Mouse (Mus musculus) mouse embryonic stem cell (cell line): Measurements from ENCODE around the gene Tbrg1.

Source experiments
- in situ Hi-C, 2 experiments: fragments of 300-500 bp; cut with MboI; formaldehyde crosslinking; loops; 1 replicate in 1 of 2; 3 replicates in 1 of 2; pipeline ENCODE4 v1.14.3; 2019 to 2020; ENCODE audit warnings: low sequenced_read_pairs in 2 of 2, low pct_unique_long_range_greater_than_20kb in 1 of 2, mixed read lengths in 1 of 2; ENCODE audit not compliant: unreplicated experiment in 1 of 2

The Tbrg1 gene

DNA sequence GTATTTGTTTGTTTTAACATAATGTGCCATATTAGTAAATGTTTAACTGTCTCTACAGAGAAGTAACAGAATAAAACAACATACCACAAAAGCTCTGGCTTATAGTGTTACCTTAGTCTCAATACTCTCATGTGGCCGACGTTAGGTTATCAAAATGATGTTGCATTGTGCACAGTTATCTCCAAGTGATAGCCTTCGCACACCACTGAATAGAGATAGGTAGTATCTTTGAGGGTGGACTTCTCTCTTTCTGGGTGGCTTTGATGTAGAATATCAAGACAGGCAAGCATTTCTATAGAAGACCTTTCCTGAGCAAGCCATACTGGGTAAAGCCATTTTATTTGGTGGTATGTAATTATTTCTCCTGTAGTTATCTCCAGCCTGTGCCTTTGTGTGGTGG is 52.0 kb downstream of the Tbrg1 start:
- in situ Hi-C loops = no loop called here

DNA sequence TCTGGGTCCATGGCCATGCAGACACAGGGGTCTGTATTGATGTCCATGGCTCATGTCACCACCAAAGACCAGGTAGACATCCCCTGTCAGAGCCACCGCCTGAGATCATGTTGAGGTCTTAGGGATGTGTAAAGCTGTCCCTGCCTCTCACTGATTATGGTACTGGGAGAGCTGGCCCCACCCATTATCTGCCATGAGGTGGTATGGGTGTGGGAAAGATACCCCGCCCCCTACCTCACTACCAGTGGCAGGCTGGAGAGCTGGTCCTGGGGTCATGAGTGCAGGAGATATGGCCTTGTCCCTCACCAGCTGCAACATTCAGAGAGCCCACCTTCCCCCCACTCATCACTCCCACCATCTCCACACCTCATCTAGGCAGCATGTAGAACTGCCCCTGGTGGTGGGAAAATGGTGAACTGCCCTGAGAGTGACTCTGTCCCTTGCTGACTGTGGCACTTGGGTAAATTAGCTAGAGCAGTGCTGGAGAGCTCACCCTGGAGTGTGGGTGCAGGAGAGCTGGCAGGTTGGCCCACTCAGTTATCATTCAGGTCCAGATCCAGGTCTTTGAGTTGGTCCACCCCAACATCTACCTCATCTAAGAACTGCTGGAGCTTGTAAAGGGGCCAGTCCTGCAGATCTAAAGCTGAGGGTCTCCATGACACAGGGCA is 56.4 kb downstream of the Tbrg1 start:
- in situ Hi-C loops = no loop called here
